Comparison of ENCODE assay signal across 8 mouse cellular contexts in genomic region chr14:54900383-54900782, GRCm38 (mm10). TPM values are rescaled to one million over a fixed set of nuclear protein-coding genes. Genes with fewer than 3 reads are reported as not detected.
DNase-seq lines count a peak whose midpoint lies in the region; ATAC-seq lines count a peak whose summit lies in the region.

No protein-coding gene starts in this region.

- ATAC-seq in common myeloid progenitor, adult 5-6 weeks (replicated peaks; ENCODE audit: low read depth, poor library complexity, severe bottlenecking): peak; percentile 84
- ATAC-seq in midbrain, embryonic 12.5 days (ENCODE audit: low FRiP score, low read depth): peak; percentile 36; the same call in 1 of the 2 replicates

- DNase-seq in urinary bladder, adult 18-20 months (ENCODE audit: low spot score in 2 of 2): peak; percentile 26 to 57
- no peak for DNase-seq in urinary bladder, adult 2 months (ENCODE audit: low spot score)
- DNase-seq in frontal cortex, postnatal 25 days (ENCODE audit: low spot score in 2 of 2): peak; percentile 52 to 68
- peak; percentile 73 for DNase-seq in kidney, adult 11 months
- peak; percentile 71 for DNase-seq in left cerebral cortex, postnatal 4 days
- DNase-seq in splenic B cell, adult 2 months (ENCODE audit: low read depth, low spot score): peak; percentile 79

- H3K27me3 ChIP-seq in midbrain, embryonic 12.5 days: no peaks in the 10 kb centered on the region
- no peaks in the 10 kb centered on the region for H3K27me3 ChIP-seq in splenic B cell, adult 2 months (ENCODE audit: control insufficient read depth, insufficient read depth, low read length, poor library complexity, severe bottlenecking)

- H3K9me3 ChIP-seq in midbrain, embryonic 12.5 days: no peaks in the 10 kb centered on the region

- no peak overlapping the region for H3K4me2 ChIP-seq in midbrain, embryonic 12.5 days (replicated peaks)

- intact Hi-C loops in left cerebral cortex, postnatal 4 days (cut with DNase I): no loop called here

- 0% methylated on average over 3 of the region's 3 CpGs for WGBS in midbrain, embryonic 12.5 days

- H3K27ac ChIP-seq in midbrain, embryonic 12.5 days (replicated peaks): peak overlapping the region; percentile 58; the same call in 1 of the 2 replicates

- no peak overlapping the region for H3K4me3 ChIP-seq in midbrain, embryonic 12.5 days

- peaks cover 35% of the 10 kb centered on the region for H3K36me3 ChIP-seq in midbrain, embryonic 12.5 days
- H3K36me3 ChIP-seq in splenic B cell, adult 2 months (ENCODE audit: control insufficient read depth, insufficient read depth, low read length, poor library complexity, severe bottlenecking): peaks cover 10% of the 10 kb centered on the region

- no peak overlapping the region for H3K9ac ChIP-seq in midbrain, embryonic 12.5 days (replicated peaks)

- H3K4me1 ChIP-seq in midbrain, embryonic 12.5 days: peaks cover 16% of the 10 kb centered on the region

RNA-seq across cellular contexts. Expression of gene Pabpn1, which starts 8.1 kb away (rescaled TPM):
- polyA plus RNA-seq in urinary bladder, adult 2 months (2012; rRNA removed): 278 and 430 TPM in 2 replicates
- 466 and 493 TPM in 2 replicates for total RNA-seq in common myeloid progenitor, adult 5-6 weeks (2017)
- total RNA-seq in left cerebral cortex, postnatal 4 days (2021): 100 to 1,000 TPM; 325 to 354 TPM
- 199 and 238 TPM in 2 replicates for polyA plus RNA-seq in midbrain, embryonic 12.5 days (2016; fragmentation: Nextera tagmentation; extraction: Ambion mirVana)

RNA-seq across cellular contexts. Expression of gene Slc22a17, which starts 12.5 kb away (rescaled TPM):
- polyA plus RNA-seq in urinary bladder, adult 2 months (2012; rRNA removed): 102 and 148 TPM in 2 replicates
- total RNA-seq in common myeloid progenitor, adult 5-6 weeks (2017): 0.23 and 6.6 TPM in 2 replicates
- total RNA-seq in left cerebral cortex, postnatal 4 days (2021): 100 to 1,000 TPM; 345 to 405 TPM
- polyA plus RNA-seq in midbrain, embryonic 12.5 days (2016; fragmentation: Nextera tagmentation; extraction: Ambion mirVana): 110 and 125 TPM in 2 replicates

RNA-seq across cellular contexts. Expression of gene Gm20521, which starts 17.1 kb away (rescaled TPM):
- 0.28 and 0.40 TPM in 2 replicates for polyA plus RNA-seq in urinary bladder, adult 2 months (2012; rRNA removed)
- 2.4 TPM in 1 of 2 replicates, not detected in the other for total RNA-seq in common myeloid progenitor, adult 5-6 weeks (2017)
- not detected for total RNA-seq in left cerebral cortex, postnatal 4 days (2021)
- polyA plus RNA-seq in midbrain, embryonic 12.5 days (2016; fragmentation: Nextera tagmentation; extraction: Ambion mirVana): 0.22 TPM in 1 of 2 replicates, not detected in the other

RNA-seq across cellular contexts. Expression of gene Bcl2l2, which starts 17.2 kb away (rescaled TPM):
- 63.7 and 76.7 TPM in 2 replicates for polyA plus RNA-seq in urinary bladder, adult 2 months (2012; rRNA removed)
- total RNA-seq in common myeloid progenitor, adult 5-6 weeks (2017): 7.8 and 10.3 TPM in 2 replicates
- total RNA-seq in left cerebral cortex, postnatal 4 days (2021): 10 to 100 TPM; 49.9 to 54.6 TPM
- 2.7 and 3.7 TPM in 2 replicates for polyA plus RNA-seq in midbrain, embryonic 12.5 days (2016; fragmentation: Nextera tagmentation; extraction: Ambion mirVana)

RNA-seq across cellular contexts. Expression of gene Ppp1r3e, which starts 23.0 kb away (rescaled TPM):
- 9.4 and 13.5 TPM in 2 replicates for polyA plus RNA-seq in urinary bladder, adult 2 months (2012; rRNA removed)
- total RNA-seq in common myeloid progenitor, adult 5-6 weeks (2017): 5.4 TPM in 1 of 2 replicates, not detected in the other
- total RNA-seq in left cerebral cortex, postnatal 4 days (2021): 10 to 100 TPM; 50.0 to 54.6 TPM
- polyA plus RNA-seq in midbrain, embryonic 12.5 days (2016; fragmentation: Nextera tagmentation; extraction: Ambion mirVana): 0.80 and 1.6 TPM in 2 replicates

Comparison
In these comparisons a context has a peak if more than half of its experiments do, and no peak if none do; other contexts are left out.
1. RNA of gene Slc22a17, which starts 12.5 kb away (total RNA-seq): 345 to 405 TPM in left cerebral cortex, postnatal 4 days; 0.23 to 6.6 TPM in common myeloid progenitor, adult 5-6 weeks; every median in the first group is over 10 times any median in the second.